Mouse (Mus musculus): ENCODE measurements around the gene St6gal2.

GRCm38 (mm10) chr17:55477361-55477760 is 32.2 kb downstream of the St6gal2 start:
- TF ChIP-seq MAFK (IDR thresholded peaks at IDR 0.05; ENCODE audit: borderline replicate concordance, low read depth, low read length) (no peak), GATA1 (IDR thresholded peaks at IDR 0.05; ENCODE audit: low read depth, low read length) (no peak)
